Mouse (Mus musculus): ENCODE measurements around the gene Gm28374. TPM values are rescaled to one million over a fixed set of nuclear protein-coding genes. Genes with fewer than 3 reads are reported as not detected.

The Gm28374 gene
- polyA plus RNA-seq, 1 experiment = not detected

- Histone ChIP-seq H3K4me1 (ENCODE audit: control insufficient read depth, insufficient read depth, low read length) (no peaks in the 10 kb centered on the region), H3K4me3 (ENCODE audit: insufficient read depth, low read length) (no peak overlapping the region), H3K27ac (ENCODE audit: insufficient read depth, low read depth, low read length) (no peak overlapping the region)
- TF ChIP-seq CTCF (IDR thresholded peaks at IDR 0.05; ENCODE audit: low read depth, low read length) = no peak
- TF ChIP-seq POLR2A (IDR thresholded peaks at IDR 0.05; ENCODE audit: borderline replicate concordance, low read depth, low read length) = no peak
Observed at GRCm38 (mm10) chr19:6029426-6029825, 52.6 kb downstream of the Gm28374 start.

- no peak for TF ChIP-seq POLR2A (IDR thresholded peaks at IDR 0.05; ENCODE audit: borderline replicate concordance, low read depth, low read length)
- no peak for TF ChIP-seq CTCF (IDR thresholded peaks at IDR 0.05; ENCODE audit: low read depth, low read length)
- Histone ChIP-seq H3K27ac (ENCODE audit: insufficient read depth, low read depth, low read length) (no peak overlapping the region), H3K4me1 (ENCODE audit: control insufficient read depth, insufficient read depth, low read length) (no peaks in the 10 kb centered on the region), H3K4me3 (ENCODE audit: insufficient read depth, low read length) (no peak overlapping the region)
Observed at GRCm38 (mm10) chr19:6028991-6029390, 53.1 kb downstream of the Gm28374 start.

Other genes starting within 250 kb of the Gm28374 start
- gene Frmd8, start 207.0 kb downstream of the Gm28374 start, polyA plus RNA-seq (2012; ENCODE audit: insufficient read depth, insufficient read length, missing spikeins) = 24.6 and 25.2 TPM in 2 replicates
- 74.2 and 78.0 TPM in 2 replicates for gene Slc25a45, start 204.4 kb downstream of the Gm28374 start, polyA plus RNA-seq (2012; ENCODE audit: insufficient read depth, insufficient read length, missing spikeins)
- gene Tigd3, start 188.1 kb downstream of the Gm28374 start, polyA plus RNA-seq (2012; ENCODE audit: insufficient read depth, insufficient read length, missing spikeins) = 0.61 and 0.70 TPM in 2 replicates
- 69.3 and 75.2 TPM in 2 replicates for gene Dpf2, start 169.2 kb downstream of the Gm28374 start, polyA plus RNA-seq (2012; ENCODE audit: insufficient read depth, insufficient read length, missing spikeins)
- 2.5 and 2.6 TPM in 2 replicates for gene Cdc42ep2, start 157.4 kb downstream of the Gm28374 start, polyA plus RNA-seq (2012; ENCODE audit: insufficient read depth, insufficient read length, missing spikeins)
- gene Pola2, start 118.1 kb downstream of the Gm28374 start, polyA plus RNA-seq (2012; ENCODE audit: insufficient read depth, insufficient read length, missing spikeins) = 24.7 and 24.8 TPM in 2 replicates
- not detected in 2 replicates for gene Slc22a20, start 96.1 kb downstream of the Gm28374 start, polyA plus RNA-seq (2012; ENCODE audit: insufficient read depth, insufficient read length, missing spikeins)
- gene Capn1, start 66.4 kb downstream of the Gm28374 start, polyA plus RNA-seq (2012; ENCODE audit: insufficient read depth, insufficient read length, missing spikeins) = 32.7 and 38.3 TPM in 2 replicates
- 31.1 and 33.7 TPM in 2 replicates for gene Syvn1, start 35.7 kb downstream of the Gm28374 start, polyA plus RNA-seq (2012; ENCODE audit: insufficient read depth, insufficient read length, missing spikeins)
- 24.5 and 25.9 TPM in 2 replicates for gene Mrpl49, start 24.5 kb downstream of the Gm28374 start, polyA plus RNA-seq (2012; ENCODE audit: insufficient read depth, insufficient read length, missing spikeins)
- gene Fau, start 24.4 kb downstream of the Gm28374 start, polyA plus RNA-seq (2012; ENCODE audit: insufficient read depth, insufficient read length, missing spikeins) = 1,783 and 2,337 TPM in 2 replicates
- 12.8 and 16.4 TPM in 2 replicates for gene Znhit2, start 21.1 kb downstream of the Gm28374 start, polyA plus RNA-seq (2012; ENCODE audit: insufficient read depth, insufficient read length, missing spikeins)
- gene Tm7sf2, start 13.9 kb downstream of the Gm28374 start, polyA plus RNA-seq (2012; ENCODE audit: insufficient read depth, insufficient read length, missing spikeins) = 8.1 and 13.7 TPM in 2 replicates
- 83.7 and 99.9 TPM in 2 replicates for gene Vps51, start 5.0 kb downstream of the Gm28374 start, polyA plus RNA-seq (2012; ENCODE audit: insufficient read depth, insufficient read length, missing spikeins)
- not detected in 2 replicates for gene Tmem262, start 2.2 kb downstream of the Gm28374 start, polyA plus RNA-seq (2012; ENCODE audit: insufficient read depth, insufficient read length, missing spikeins)
- 38.9 and 40.5 TPM in 2 replicates for gene Zfpl1, start 2.7 kb upstream of the Gm28374 start, polyA plus RNA-seq (2012; ENCODE audit: insufficient read depth, insufficient read length, missing spikeins)
- gene Cdca5, start 2.7 kb upstream of the Gm28374 start, polyA plus RNA-seq (2012; ENCODE audit: insufficient read depth, insufficient read length, missing spikeins) = 13.1 and 13.6 TPM in 2 replicates
- gene AC131692.1, start 12.2 kb upstream of the Gm28374 start, polyA plus RNA-seq (2012; ENCODE audit: insufficient read depth, insufficient read length, missing spikeins) = 1.2 TPM in 1 of 2 replicates, not detected in the other
- 0.53 and 0.80 TPM in 2 replicates for gene Naaladl1, start 23.5 kb upstream of the Gm28374 start, polyA plus RNA-seq (2012; ENCODE audit: insufficient read depth, insufficient read length, missing spikeins)
- gene Sac3d1, start 36.4 kb upstream of the Gm28374 start, polyA plus RNA-seq (2012; ENCODE audit: insufficient read depth, insufficient read length, missing spikeins) = 5.6 and 6.0 TPM in 2 replicates
- gene Snx15, start 46.0 kb upstream of the Gm28374 start, polyA plus RNA-seq (2012; ENCODE audit: insufficient read depth, insufficient read length, missing spikeins) = 26.0 and 32.8 TPM in 2 replicates
- 6.2 and 7.9 TPM in 2 replicates for gene Batf2, start 58.7 kb upstream of the Gm28374 start, polyA plus RNA-seq (2012; ENCODE audit: insufficient read depth, insufficient read length, missing spikeins)
- 31.0 and 33.7 TPM in 2 replicates for gene Arl2, start 59.3 kb upstream of the Gm28374 start, polyA plus RNA-seq (2012; ENCODE audit: insufficient read depth, insufficient read length, missing spikeins)
- 0.35 TPM in 1 of 2 replicates, not detected in the other for gene Majin, start 102.1 kb upstream of the Gm28374 start, polyA plus RNA-seq (2012; ENCODE audit: insufficient read depth, insufficient read length, missing spikeins)
- not detected in 2 replicates for gene Gpha2, start 144.1 kb upstream of the Gm28374 start, polyA plus RNA-seq (2012; ENCODE audit: insufficient read depth, insufficient read length, missing spikeins)
- 13.7 and 15.4 TPM in 2 replicates for gene Ppp2r5b, start 153.6 kb upstream of the Gm28374 start, polyA plus RNA-seq (2012; ENCODE audit: insufficient read depth, insufficient read length, missing spikeins)
- gene Atg2a, start 159.4 kb upstream of the Gm28374 start, polyA plus RNA-seq (2012; ENCODE audit: insufficient read depth, insufficient read length, missing spikeins) = 23.9 and 27.1 TPM in 2 replicates
- 91.9 and 96.3 TPM in 2 replicates for gene Ehd1, start 194.5 kb upstream of the Gm28374 start, polyA plus RNA-seq (2012; ENCODE audit: insufficient read depth, insufficient read length, missing spikeins)
- gene Cdc42bpg, start 224.2 kb upstream of the Gm28374 start, polyA plus RNA-seq (2012; ENCODE audit: insufficient read depth, insufficient read length, missing spikeins) = 6.9 and 7.0 TPM in 2 replicates

Measured in bone marrow macrophage, adult 2 months (primary cell).